In the genomic region with DNA sequence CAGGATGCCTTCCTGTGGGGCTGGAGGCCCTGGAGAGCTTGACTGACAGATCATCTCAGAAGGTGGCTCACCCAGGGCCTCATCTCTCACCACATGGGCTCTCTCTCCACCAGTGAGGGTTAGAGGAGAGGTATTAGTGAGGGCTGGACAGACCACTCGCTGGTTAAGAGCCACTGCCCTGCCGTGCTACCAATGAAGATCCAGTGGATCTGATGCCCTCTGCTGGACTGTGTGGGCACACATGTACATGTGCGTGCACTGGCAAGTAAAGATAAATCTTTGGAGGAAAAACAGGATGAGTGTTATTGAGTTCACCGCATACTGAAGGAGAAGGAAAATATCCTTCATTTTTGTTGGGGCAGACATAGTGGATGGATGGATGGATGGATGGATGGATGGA, we compare ENCODE assay signal across 8 mouse cellular contexts. TPM values are rescaled to one million over a fixed set of nuclear protein-coding genes. Genes with fewer than 3 reads are reported as not detected.
DNase-seq lines count a peak whose midpoint lies in the region; ATAC-seq and TF ChIP-seq lines count a peak whose summit lies in the region.

No protein-coding gene starts in this region.

- H3K4me1 ChIP-seq in lung, postnatal 0 days (ENCODE audit: insufficient read depth, low read depth, low read length), result no peaks in the 10 kb centered on the region
- 0 out of 2 replicates have a peak, but pooled peaks cover under 1% of the 10 kb centered on the region for H3K4me1 ChIP-seq in small intestine, adult 2 months (ENCODE audit: control insufficient read depth, insufficient read depth, insufficient read length, low read length)

- intact Hi-C loops in gastrocnemius, adult 2 months (cut with DNase I), result loop anchor here (10.0 kb wide), 1 partner anchor 384 kb away; no protein-coding TSS in a partner anchor

- no peak for TF ChIP-seq POLR2A in small intestine, adult 2 months (IDR thresholded peaks at IDR 0.05; ENCODE audit: low read depth, low read length)

- TF ChIP-seq EP300 in lung, postnatal 0 days (IDR thresholded peaks at IDR 0.05), result no peak

- no peak overlapping the region for H3K4me2 ChIP-seq in lung, postnatal 0 days (replicated peaks; ENCODE audit: low read depth, low read length)

- no peaks in the 10 kb centered on the region for H3K36me3 ChIP-seq in lung, postnatal 0 days (ENCODE audit: insufficient read depth, low read length)
- no peaks in the 10 kb centered on the region for H3K36me3 ChIP-seq in small intestine, adult 2 months (ENCODE audit: control insufficient read depth, insufficient read depth, low read length)

- H3K27me3 ChIP-seq in lung, postnatal 0 days (replicated peaks; ENCODE audit: insufficient read depth, low read length), result no peaks in the 10 kb centered on the region; the same call in 1 of the 2 replicates
- peaks cover 2% of the 10 kb centered on the region; the same call in 1 of the 2 replicates for H3K27me3 ChIP-seq in small intestine, adult 2 months (ENCODE audit: control insufficient read depth, insufficient read depth, low read length)

- peak; percentile 66 for ATAC-seq in lung, postnatal 0 days

- no peak overlapping the region for H3K9ac ChIP-seq in lung, postnatal 0 days (replicated peaks; ENCODE audit: low read depth)

- H3K4me3 ChIP-seq in gastrocnemius, adult 2 months, result no peak overlapping the region
- no peak overlapping the region for H3K4me3 ChIP-seq in lung, postnatal 0 days (ENCODE audit: low read depth, low read length)
- H3K4me3 ChIP-seq in small intestine, adult 2 months (ENCODE audit: low read depth, low read length), result no peak overlapping the region

- WGBS in lung, postnatal 0 days, result 23% methylated on average over 4 of the region's 4 CpGs
- 20% methylated on average over 4 of the region's 4 CpGs for WGBS in small intestine, adult 2 months

- no peaks in the 10 kb centered on the region for H3K9me3 ChIP-seq in lung, postnatal 0 days (ENCODE audit: low read length)

- DNase-seq in gastrocnemius, adult 2 months, result peak; percentile 41
- DNase-seq in gastrocnemius, adult 8-10 months (ENCODE audit: low spot score in 2 of 2), result no peak
- peak; percentile 32 for DNase-seq in thymus, postnatal 4 days
- no peak for DNase-seq in thymus, postnatal 14 days
- peak; percentile 68 for DNase-seq in embryo, embryonic 10.5 days (ENCODE audit: low spot score)
- DNase-seq in kidney, adult 18-20 months, result peak; percentile 71
- DNase-seq in lung, postnatal 0 days (ENCODE audit: low spot score), result peak; percentile 49

- H3K27ac ChIP-seq in gastrocnemius, adult 2 months, result no peak overlapping the region
- no peak overlapping the region for H3K27ac ChIP-seq in lung, postnatal 0 days (ENCODE audit: low read length)
- H3K27ac ChIP-seq in small intestine, adult 2 months (ENCODE audit: insufficient read depth, low read depth, low read length), result no peak overlapping the region

- TF ChIP-seq CTCF in gastrocnemius, adult 2 months (IDR thresholded peaks at IDR 0.05), result peak; percentile 68
- peak; percentile 83 for TF ChIP-seq CTCF in lung, postnatal 0 days (IDR thresholded peaks at IDR 0.05)
- peak; percentile 45; the same call in 1 of the 2 replicates for TF ChIP-seq CTCF in small intestine, adult 2 months (IDR thresholded peaks at IDR 0.05; ENCODE audit: extremely low read depth, insufficient read length, insufficient replicate concordance, low read depth, low read length)

RNA-seq across cellular contexts. Expression of a gene that starts 52.6 kb away (rescaled TPM):
- 10 to 100 TPM; 23.6 to 30.6 TPM for total RNA-seq in gastrocnemius, adult 2 months (2021)
- total RNA-seq in gastrocnemius, adult 8-10 months (2022), result 10 to 100 TPM; 20.8 to 29.6 (median 26.8) TPM
- polyA plus RNA-seq in lung, postnatal 0 days (2015; fragmentation: Nextera tagmentation; extraction: Ambion mirVana), result 28.6 and 36.6 TPM in 2 replicates
- 1.5 and 2.6 TPM in 2 replicates for polyA plus RNA-seq in small intestine, adult 2 months (2012; rRNA removed)

RNA-seq across cellular contexts. Expression of a gene that starts 52.8 kb away (rescaled TPM):
- total RNA-seq in gastrocnemius, adult 2 months (2021), result under 1 TPM; 0.43 to 0.50 TPM
- total RNA-seq in gastrocnemius, adult 8-10 months (2022), result under 1 TPM; 0.36 to 0.88 (median 0.57) TPM
- 2.7 and 3.7 TPM in 2 replicates for polyA plus RNA-seq in lung, postnatal 0 days (2015; fragmentation: Nextera tagmentation; extraction: Ambion mirVana)
- polyA plus RNA-seq in small intestine, adult 2 months (2012; rRNA removed), result 0.91 and 1.8 TPM in 2 replicates

Comparison
In these comparisons a context has a peak if more than half of its experiments do, and no peak if none do; other contexts are left out.
1. DNase-seq: peak in gastrocnemius, adult 2 months (single experiment), thymus, postnatal 4 days (single experiment), embryo, embryonic 10.5 days (single experiment), kidney, adult 18-20 months (single experiment) and lung, postnatal 0 days (single experiment); none in gastrocnemius, adult 8-10 months (0 of 2) and thymus, postnatal 14 days (single experiment).
2. Peak in every context shown above with its lines, with median percentiles within 50 percentile points of each other: CTCF ChIP-seq.